Mouse (Mus musculus) left cerebral cortex, postnatal 10 days (tissue): Measurements from ENCODE around the gene Auts2. TPM values are rescaled to one million over a fixed set of nuclear protein-coding genes. Genes with fewer than 3 reads are reported as not detected.

ENCODE experiments used
- DNase-seq, 2 experiments: peaks; one replicate each; pipeline ENCODE4 v3.0.0; 2021 to 2022; ENCODE audit warnings: low spot score in 2 of 2, mixed read lengths in 1 of 2; ENCODE audit errors: extremely low spot score in 1 of 2
- intact Hi-C: fragments of 180-260 bp; cut with DNase I; formaldehyde crosslinking; loops from one replicate; pipeline ENCODE4 v1.15.1; 2025
- total RNA-seq, 2 experiments: library from RNA; stranded (reverse); gene quantifications; 2 replicates each; pipeline ENCODE4 v1.2.3; 2021

Gene Auts2
- total RNA-seq, 2 experiments from 2014 or later: 87.0 to 93.1 TPM

DNA sequence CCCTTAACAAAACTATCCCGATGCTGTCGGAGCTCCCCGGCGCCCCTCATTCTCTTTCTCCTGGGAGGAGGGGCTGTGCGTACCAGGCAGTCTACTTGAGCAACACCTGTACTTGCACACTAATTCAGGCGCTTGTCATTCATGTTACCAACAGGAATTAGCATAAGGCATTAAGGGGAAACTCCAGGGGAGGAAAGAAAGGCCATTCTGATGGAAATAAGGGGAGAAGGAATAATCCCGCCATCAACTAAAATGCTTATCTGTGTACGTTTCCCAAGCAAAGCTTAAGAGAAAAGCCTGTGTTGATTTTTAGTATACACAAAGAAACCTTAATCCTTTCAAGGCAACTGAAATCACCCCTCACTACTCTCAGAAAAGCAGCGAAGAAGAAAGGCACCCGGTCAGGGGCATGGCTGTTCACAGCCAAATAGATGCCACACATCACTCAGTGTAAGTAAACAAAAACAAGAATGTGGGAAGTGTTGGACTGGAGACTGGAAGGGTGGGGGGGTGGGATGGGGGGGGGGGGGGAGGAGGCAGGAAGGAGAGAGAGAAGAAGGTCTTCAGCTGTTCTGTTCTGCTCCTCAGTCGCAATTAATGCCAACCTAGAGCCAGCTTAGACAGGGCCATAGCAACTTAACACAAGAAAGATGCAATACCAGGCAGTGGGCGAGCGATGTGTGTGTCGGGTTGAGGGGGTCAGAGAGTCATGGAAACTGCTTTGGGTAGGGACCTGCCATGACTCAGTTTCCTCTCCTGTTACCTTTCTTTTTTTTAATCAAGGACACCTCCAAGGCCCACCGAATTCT is 1011.2 kb downstream of the Auts2 start:
- no peak for DNase-seq
- intact Hi-C loops: loop anchor here (10.0 kb wide), 2 partner anchors 113 to 583 kb away; no protein-coding TSS in a partner anchor

DNA sequence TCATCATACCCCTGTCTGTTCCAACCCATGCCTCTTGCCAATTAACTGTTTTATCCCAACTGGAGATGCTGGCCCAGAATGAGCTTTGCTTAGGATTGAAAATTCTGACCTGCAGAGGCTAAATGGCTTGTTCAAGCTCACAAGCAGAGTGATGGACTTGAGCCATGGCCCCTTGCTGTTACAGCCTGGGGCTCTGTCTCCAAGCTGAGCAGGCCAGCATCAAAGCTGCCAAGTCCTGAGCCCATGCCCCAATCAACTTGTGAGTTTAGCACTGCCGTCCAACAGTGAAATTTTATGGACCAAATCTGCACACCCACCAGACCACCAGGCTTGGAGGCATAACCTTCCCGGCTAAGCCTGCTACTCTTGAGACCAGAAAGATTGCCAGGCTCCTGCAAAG is 1012.3 kb downstream of the Auts2 start:
- no peak for DNase-seq

DNA sequence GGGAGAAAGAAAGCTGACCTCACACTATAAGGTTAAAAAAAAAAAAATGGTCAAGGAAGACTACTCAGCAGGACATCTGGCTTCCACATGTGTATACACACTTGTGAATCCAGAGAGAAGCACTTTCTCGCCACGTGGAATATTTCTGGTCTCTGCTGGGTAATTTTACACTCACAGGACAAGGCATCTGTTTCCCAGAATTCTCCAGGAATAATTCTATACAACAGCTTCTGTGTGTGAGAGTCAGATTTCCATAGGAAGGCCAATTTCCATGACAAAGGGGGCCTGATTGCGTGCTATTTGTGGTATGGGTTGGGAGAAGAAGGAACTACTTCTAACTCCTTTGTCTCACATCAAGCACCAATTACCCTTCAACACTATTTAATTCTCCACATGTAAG is 1016.5 kb downstream of the Auts2 start:
- intact Hi-C loops: no loop called here

More for the DNA sequence above, 1012.3 kb downstream of the Auts2 start:
- intact Hi-C loops: loop anchor here (10.0 kb wide), 2 partner anchors 114 to 584 kb away; no protein-coding TSS in a partner anchor

DNA sequence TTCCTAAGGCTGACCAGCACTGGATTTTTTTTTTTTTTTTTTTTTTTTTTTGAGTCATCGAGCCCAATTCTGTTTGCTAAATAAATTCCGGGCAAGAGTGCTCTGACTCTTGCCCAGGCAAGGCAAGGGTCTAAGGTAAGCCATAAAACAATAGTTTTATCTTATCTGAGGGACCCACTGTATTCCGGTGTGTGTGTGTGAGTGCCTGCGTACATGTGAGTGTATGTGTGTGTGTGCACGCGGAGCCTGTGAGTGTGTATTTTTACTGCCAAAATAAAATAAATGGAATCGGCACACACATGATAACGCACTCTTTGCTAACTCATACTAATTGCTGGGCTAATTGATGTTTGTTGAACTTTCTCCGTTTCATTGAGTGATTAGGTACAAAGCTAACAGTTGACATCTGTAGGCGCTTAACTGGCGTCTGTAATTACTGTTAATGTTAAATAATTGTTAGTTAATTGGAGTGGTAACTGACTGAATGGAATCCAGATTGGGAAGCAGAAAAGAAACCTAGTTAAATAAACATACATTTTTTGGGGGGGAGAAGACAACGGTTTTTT is 1018.2 kb downstream of the Auts2 start:
- intact Hi-C loops: no loop called here
- DNase-seq: no peak

More for the DNA sequence above, 1016.5 kb downstream of the Auts2 start:
- DNase-seq: no peak

DNA sequence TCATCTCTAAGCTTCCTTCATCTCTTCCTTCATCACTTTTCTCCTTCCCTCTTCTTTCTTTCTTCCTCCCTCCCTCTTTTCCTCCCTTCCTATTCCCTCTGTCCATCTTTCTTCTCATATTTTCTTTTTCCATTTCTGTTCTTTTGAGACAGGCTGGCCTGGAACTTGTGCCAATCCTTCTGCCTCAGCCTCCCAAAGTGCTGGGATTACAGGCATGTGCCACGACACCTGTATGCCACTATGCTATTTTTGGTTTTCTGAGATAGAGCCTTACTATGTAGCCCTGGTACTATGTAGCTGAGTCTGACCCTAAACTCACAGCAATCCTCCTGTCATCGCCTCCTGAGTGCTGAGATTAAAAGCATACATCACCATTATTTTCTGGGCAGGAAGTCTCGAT is 1023.6 kb downstream of the Auts2 start:
- intact Hi-C loops: no loop called here
- DNase-seq: no peak

DNA sequence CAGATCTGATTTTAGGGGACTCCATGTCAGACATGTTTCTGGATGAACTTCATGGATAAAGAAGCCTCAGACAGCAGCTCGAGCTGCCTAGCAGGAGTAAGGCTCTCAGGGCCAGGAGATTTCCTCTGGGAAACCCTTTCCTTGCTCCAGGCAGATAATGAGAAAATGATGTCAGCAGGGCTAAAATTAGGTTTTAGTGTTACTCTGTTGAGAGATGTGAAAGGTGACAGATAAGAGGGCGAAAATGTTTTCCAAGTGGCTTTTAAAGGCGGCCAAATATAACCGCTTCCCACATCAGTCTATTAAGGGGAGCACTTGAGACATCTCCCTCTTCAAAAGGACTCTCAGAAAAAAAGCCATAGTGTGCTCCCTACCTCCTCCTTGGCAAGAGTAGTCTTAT is 1025.5 kb downstream of the Auts2 start:
- intact Hi-C loops: no loop called here
- no peak for DNase-seq

DNA sequence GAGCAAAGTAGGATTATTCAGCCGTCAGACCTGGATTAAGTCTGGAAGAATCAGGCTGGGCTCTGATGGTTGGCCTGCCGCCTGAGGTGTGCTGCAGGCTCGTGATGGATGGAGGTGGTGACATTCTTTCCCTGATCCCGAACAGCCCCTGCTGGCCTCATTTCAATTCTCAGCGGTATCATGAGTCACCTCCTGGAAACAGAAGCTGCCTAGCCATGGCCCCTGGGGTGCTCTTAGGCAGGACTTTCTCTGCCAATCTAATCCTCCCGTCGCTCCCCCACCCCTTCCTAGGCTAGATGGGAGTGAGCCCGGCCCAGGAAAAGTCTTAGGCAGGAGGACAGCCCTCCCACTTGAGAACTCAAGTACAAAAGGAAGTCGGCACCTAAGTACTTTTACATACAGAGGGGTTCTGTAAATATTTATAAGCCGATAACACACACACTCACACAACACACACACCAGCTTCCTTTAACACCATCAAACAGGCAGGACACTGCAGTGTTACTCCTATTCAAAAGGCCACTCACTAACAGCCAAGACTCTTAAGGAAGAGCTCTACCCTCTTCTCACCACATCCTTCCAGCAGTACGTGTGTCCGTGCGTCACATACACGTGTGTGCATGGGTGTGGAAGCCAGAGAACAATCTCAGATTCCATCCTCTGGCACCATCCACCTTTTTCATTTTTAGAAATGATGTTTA is 1027.3 kb downstream of the Auts2 start:
- intact Hi-C loops: no loop called here
- peak in 1 of 2 experiments; percentile 73 for DNase-seq

DNA sequence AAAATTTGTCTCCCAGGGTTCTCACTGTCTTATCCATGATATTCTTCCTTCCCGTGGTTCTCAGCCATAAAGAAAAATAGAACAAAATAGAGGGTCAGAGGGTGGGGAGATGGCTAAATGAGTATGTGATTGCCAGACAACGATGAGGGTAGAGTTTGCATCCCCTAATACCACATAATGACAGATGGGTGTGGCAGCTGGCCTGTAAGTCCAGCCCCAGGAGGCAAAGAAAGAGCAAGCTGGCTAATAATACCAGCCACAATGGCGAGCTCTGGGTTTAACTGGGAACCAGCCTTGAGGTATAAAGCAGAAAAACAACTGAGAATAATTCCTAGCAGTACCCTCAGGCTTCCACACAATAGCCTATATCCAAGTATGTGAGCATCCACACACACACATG is 1029.4 kb downstream of the Auts2 start:
- intact Hi-C loops: no loop called here

DNA sequence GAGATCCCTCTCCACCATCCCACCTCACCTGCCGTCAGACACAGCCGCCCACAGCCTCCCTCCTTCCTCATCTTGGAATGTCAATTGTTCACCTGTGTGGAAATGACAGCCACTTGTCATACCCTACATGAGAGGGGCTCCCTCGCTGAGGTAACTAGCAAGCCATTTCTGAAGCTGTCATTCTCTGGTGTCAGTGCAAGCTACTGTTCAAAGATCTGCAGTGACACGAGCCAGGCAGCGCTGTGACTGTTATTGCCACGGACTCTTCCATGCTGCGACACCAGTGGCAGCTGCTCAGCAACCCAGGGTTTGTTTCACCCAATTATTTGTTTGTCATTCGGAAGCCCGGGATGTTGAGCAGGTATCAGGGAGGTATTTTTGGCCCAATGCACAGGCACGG is 1030.5 kb downstream of the Auts2 start:
- intact Hi-C loops: no loop called here
- DNase-seq: no peak

More for the DNA sequence above, 1029.4 kb downstream of the Auts2 start:
- no peak for DNase-seq

DNA sequence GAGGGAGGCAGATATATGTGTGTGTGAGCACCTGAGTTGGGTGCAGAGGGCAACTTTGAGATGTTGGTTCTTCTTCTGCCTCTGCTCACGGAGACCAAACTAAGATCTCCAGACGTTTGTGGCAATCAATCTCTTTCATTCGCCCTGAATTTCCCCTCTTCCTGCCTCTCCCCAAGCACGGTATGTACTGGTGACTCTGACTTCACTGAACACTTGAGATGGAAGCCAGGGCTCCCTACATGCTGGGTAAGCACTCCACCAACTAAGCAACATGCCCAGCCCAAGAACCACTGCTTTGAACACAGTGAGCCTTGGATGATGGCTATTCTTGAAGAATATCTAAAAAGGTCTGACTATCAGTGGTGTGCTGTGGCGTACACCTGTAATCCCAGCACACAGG is 1032.5 kb downstream of the Auts2 start:
- intact Hi-C loops: no loop called here
- DNase-seq: no peak

DNA sequence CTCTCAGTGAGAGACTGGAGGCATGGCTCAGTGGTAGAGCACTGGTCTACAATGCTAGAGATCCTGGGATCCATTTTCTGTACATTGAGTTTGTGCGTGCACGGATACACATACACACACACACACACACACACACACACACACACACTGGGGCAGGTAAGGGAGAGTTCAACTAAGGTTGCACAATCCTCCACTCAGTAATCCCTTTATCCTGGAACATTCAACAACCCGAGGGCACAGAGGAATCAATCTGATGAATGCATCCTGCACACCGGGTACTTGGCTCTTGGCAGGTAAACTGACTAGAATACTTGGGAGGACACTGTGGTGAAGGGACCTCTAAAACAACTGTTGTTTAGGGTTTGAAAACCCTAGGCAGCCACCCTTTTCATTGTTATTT is 1033.8 kb downstream of the Auts2 start:
- intact Hi-C loops: no loop called here
- no peak for DNase-seq

DNA sequence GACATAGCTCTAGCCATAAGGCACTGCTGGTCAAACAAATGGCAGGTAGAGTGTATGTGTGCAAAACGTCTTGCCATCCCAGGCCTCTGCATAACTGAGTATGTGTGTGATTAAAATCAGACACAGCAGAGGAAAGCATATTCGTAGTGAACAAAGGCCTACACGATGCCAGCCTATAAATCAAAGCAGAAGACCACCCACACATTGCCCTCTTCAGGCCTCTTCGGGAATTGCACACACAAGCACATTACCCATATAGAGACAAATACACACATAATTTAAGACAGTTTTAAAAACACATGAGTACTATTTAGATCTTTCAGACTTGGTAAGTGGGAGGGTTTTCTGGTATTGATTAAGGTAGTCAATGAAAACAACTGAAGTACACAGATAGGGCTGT is 1044.3 kb downstream of the Auts2 start:
- intact Hi-C loops: no loop called here
- no peak for DNase-seq

DNA sequence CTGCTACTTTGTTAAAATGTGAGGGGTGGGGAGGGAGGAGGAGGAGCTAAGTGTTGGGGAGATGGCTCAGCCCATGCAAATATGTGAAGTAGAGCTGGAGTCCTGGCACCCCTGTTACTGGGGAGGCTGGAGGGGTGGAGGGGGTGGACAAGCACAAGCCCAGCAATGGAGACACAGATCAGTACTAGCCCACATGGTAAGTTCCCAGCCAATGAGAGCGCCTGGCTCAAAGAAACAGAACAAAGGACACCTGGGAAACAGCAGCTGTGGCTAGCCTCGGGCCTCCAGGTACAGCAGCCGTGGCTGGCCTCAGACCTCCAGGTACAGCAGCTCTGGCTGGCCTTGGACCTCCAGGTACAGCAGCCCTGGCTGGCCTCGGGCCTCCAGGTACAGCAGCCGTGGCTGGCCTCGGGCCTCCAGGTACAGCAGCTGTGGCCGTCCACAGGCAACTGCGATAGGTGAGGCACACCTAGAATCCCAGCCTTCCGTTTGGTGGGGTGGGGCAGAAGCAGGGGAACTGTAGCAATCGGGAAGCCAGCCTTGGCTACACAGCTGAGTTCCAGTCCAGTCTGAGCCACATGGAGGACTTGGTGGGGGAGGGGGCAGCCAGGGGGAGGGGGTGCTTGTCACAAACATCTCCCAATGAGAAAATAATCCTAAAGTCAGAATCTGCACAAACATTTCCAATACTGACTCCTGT is 1046.5 kb downstream of the Auts2 start:
- intact Hi-C loops: no loop called here
- no peak for DNase-seq

DNA sequence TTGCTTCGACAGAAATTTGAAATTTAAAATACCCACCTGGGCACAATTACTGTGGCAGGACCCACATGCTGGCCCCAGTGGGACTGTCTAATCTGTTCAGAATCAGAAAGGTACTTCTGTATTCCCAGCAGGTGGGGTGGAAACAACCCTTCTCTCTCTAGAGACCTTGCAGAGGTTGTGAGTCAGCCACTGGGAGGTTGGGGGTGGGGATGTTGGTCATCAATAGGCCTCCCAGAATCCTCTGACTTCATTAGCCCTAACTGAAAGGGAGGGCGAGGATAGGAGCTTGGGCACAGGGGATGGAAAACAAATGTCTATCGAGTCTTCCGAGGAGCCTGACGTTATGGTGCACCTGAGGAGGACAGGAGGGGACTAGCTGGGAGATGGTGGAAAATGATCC is 1048.6 kb downstream of the Auts2 start:
- no peak for DNase-seq
- intact Hi-C loops: no loop called here

DNA sequence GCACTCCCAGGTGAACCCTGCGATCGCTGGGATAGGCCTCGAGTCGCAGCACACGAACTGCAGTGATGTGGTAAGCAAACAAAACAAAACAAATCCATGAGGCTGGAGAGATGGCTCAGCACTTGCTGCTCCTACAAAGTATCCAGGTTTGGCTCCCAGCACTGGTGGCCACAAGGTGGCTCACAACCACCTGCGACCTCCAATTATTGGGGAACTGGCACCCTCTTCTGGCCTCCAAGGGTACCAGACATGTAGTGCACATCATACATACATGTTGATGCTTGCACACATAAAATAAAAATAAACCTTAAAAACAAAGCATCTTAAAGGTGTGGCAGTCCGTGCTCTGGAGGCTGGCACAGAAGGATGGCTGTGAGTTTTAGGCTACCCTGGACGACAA is 1050.6 kb downstream of the Auts2 start:
- no peak for DNase-seq
- intact Hi-C loops: no loop called here

DNA sequence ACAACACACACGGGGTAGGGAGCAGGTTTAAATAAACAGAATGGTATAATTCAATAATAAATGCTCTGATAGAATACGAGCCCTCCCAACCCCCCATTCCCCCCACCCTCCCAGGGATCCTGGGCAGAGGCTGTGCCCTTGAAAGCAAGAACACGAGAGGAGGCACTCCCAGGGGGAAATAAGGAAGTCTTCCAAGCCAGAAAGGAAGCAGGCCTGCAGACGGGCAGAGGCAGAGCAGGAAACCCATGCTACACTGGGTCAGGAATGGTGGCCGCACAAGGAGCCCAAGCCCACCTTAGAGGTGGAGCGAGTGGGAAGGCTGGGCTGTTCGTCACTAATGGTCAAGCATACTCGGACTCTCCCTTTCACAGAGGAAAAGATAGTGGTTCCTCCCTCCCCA is 1051.3 kb downstream of the Auts2 start:
- no peak for DNase-seq
- intact Hi-C loops: no loop called here

DNA sequence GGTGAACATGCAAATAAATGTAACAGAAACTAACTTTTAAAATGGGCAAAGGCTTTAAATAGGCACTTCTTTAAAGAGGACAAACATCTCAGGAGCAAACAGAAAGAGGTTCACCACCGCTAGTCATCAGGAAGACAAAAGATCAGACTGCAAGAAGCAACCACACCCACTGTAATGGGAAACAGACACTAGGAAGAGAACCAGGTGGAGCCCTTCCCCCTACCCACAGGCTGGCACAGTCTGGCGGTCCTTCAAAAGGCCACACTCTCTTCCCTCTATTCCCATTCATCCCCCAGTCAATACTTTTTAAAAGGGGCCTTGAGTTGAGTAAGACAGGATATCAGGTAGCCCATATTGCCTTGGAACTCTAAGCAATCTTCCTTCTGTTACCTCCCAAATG is 1052.3 kb downstream of the Auts2 start:
- DNase-seq: no peak
- intact Hi-C loops: no loop called here

DNA sequence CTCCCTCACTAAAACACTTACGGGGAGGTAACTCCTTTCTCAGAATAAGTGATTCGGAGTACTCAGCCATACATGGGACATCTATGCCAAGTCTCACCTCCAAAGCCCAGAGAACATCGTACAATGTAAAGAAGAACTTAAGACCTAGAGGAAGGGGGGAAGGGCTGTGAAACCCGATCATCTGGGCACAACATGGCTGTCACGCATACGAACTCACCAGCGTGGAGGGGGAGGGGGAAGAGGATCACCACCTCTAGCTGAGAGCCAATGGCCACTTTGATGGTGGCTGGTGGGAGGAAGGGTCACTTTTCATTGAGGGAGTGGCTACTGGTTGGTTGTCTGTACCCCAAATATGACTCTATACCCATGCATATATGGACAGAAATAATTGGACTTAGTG is 1053.3 kb downstream of the Auts2 start:
- intact Hi-C loops: no loop called here
- DNase-seq: no peak

DNA sequence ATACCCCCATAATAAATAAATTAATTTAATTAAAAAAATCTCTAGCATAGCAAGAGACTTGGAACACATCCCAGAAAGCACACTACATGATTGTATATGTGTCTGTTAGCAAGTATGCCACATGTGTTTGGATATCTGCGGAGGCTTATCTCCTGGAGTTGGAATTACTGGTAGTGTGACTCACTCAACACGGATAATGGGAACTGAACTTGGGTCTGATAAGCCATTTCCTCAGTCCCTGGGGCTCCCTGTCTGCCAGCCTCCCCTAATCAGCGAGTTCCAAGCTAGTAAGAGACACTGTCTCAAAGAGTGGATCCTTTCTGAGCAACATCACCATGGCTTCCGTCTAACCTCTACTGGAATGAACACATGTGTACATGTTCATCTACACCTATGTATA is 1056.6 kb downstream of the Auts2 start:
- intact Hi-C loops: no loop called here

More for the DNA sequence above, 1056.6 kb downstream of the Auts2 start:
- no peak for DNase-seq
